Mouse (Mus musculus): ENCODE measurements around the gene Syn3. TPM values are rescaled to one million over a fixed set of nuclear protein-coding genes. Genes with fewer than 3 reads are reported as not detected.

Syn3 gene
- 1.2 TPM in 2 replicates for polyA plus RNA-seq (2012; rRNA removed)

DNA sequence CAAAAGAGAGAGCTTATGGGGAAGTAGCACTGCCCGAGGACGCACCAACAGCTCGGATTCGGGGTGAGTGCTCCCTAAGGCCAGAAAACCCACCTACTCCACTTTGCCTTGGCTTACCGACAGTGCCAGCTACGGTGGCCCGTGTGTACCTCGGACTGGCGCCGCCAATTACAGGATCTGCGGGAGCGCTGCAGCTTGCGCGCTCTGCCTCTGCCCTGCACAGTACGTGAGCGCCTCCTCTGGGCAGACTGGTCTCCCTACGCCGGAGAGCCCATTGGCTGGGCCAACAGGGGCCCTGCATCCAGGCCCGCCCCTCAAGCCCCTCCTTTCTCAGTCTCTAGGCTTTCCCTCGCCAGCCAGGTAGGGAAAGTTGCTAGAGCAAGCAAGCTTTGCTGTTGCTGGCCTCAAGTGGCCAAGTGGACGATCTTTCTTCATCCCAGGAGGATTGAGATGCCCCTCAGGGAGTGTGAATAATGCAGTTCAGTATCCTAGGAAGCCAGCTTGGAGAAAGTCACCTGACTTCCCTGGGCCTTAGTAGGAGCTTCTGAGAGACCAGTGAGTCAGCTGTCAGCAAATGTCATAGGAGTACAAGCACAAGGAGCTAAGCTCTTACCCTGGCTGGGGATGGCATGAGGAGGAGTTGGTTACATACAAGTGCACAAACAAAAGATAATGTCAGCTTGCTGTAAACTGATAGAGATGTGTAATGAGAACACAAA lies at the start of gene Syn3:
Gene Syn3 (minus strand): TSS at position 224 of the 719 bp plus-strand sequence.

DNA sequence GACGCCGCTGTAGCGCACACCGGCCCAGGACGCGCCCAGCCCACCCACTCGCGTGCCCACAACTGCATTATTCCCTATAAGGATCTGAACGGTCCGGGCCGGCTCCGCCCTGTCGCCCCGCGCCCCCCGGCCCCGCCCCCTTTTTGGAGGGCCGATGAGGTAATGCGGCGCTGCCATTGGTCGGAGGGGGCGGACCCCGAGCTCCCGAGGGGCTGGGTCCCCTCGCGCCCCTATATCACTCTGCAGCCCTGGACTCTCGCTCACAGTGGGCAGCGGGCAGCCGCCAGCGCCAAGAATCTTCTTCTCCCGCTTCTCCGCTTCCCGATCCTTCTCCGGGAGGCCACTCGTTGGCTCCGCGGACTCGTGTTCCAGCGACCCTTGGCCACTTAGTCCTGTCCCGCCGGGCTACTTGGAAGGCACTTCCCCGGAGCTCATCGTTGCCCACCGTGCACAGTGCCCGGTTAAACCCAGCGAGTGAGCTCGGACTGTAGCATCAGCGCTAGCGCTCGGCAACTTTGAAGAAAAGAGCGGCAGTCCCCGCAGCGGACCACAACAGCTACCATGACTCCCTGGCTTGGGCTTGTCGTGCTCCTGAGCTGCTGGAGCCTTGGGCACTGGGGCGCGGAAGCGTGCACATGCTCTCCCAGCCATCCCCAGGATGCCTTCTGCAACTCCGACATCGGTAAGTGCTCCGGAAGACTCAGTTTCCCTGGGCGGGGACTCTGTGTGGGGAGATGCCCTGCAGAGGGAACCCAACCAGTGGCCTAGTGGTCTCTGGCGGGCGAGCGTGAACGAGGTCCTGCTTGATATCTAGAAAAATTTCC lies 198.2 kb downstream of the Syn3 start, which contains the start of gene Timp3:
Gene Timp3 (plus strand): TSS at position 80 of the 824 bp plus-strand sequence.

DNA sequence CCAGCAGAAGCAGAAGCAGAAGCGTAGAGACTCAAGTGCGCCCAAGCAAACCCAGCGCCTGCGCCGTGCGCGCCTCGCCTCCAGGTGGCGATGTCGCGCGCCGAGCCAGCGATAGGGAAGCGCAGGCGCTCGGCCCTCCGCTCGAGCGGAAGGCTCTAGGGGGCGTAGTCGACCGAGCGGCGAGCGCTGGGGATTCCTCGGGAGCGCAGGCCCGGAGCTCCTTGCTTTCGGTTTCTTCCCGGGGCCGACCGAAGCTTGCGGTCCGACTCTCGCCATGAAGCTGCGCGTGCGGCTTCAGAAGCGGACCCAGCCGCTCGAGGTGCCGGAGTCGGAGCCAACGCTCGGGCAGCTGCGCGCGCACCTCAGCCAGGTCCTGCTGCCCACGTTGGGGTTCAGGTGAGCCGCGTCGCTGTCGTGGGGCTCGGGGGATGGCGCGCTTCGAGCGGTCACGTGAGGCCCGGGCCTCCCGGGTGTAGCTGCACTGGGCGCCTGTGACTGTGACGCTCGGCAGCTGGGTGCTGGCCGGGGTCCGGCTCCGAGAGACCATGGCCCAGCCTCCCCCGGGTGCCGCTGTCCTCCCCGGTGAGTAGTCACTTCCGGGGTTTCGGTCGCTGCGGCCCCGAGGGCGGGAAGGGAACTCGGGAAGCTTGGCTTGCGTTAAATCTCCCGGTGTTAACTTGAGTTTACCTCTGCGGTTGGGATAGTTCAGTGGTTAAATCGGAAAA lies 476.8 kb downstream of the Syn3 start, which contains the start of gene Fbxo7:
Gene Fbxo7 (plus strand): TSS at position 224 of the 725 bp plus-strand sequence.

DNA sequence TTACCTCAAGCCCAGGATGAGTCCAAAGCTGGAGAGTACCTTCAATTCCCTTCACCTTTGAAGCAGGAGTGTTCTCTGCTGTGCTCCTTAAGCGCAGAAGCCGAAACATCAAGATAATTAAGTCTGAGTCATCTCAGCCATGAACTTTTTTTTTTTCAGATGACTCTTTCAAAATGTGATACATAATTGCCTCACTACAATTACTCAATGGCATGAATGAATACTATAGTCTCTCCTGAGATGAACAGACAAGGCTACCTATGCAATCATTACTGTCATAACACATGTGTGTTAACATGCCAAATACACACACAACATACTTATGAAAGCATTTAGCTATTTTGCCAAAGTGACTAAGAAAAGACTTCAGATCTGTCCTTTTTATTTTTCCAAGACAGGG lies 486.9 kb downstream of the Syn3 start, which contains the start of gene Bpifc:
Gene Bpifc (minus strand): TSS at position 115 of the 400 bp plus-strand sequence.

Other genes starting within 250 kb of the Syn3 start
- 174 and 184 TPM in 2 replicates for gene Timp3, start 198.5 kb downstream of the Syn3 start, polyA plus RNA-seq (2012; rRNA removed)
- gene Hsp90b1, start 206.6 kb upstream of the Syn3 start, polyA plus RNA-seq (2012; rRNA removed), result 38.3 and 50.7 TPM in 2 replicates
- 1.1 and 1.3 TPM in 2 replicates for gene Ttc41, start 206.9 kb upstream of the Syn3 start, polyA plus RNA-seq (2012; rRNA removed)